Mouse (Mus musculus) gastrocnemius, postnatal 10 days (tissue): ENCODE results near the gene Cfap97. TPM values are rescaled to one million over a fixed set of nuclear protein-coding genes. Genes with fewer than 3 reads are reported as not detected.
A peak's percentile ranks its signal among the peaks of the same experiment; 100 is the strongest.
"Not testable (repeated sequence)": the region's sequence is repeated elsewhere in the genome, so short reads cannot be mapped to it uniquely, and the experiment has no call there.

Experiments
- DNase-seq: peaks from one replicate; pipeline ENCODE4 v3.0.0; 2021; ENCODE audit warnings: mixed read lengths
- microRNA-seq, 2 experiments: library from miRNA; unstranded; fragments of <30 nt; microRNA quantifications; one replicate each; pipeline ENCODE4 v1.2.0; 2021
- total RNA-seq, 2 experiments: library from RNA; stranded (reverse); gene quantifications; 2 replicates each; pipeline ENCODE4 v1.2.3; 2021

Cfap97 gene
- total RNA-seq, 2 experiments from 2014 or later, result 13.0 to 15.0 TPM

DNA sequence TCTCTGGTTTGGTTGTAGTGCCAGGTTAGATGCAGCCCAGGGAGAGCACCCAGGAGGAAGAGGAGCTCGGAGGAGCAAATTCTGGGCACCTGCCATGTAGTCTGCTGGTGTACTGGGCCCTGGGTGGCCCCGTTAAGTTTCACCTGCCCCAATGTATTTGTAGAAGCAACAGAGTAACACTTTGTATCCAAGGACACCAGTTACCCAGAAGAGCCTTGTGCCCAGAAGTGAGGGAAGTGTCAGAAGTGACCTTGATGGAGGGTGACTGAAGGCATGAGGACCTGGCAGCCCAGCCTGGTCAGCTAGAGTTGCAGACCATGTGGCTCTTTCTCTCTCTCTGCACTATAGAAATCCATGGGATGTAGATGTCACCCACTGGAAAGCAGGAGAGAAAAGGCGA, 69.0 kb downstream of the Cfap97 start:
- DNase-seq, result no peak

DNA sequence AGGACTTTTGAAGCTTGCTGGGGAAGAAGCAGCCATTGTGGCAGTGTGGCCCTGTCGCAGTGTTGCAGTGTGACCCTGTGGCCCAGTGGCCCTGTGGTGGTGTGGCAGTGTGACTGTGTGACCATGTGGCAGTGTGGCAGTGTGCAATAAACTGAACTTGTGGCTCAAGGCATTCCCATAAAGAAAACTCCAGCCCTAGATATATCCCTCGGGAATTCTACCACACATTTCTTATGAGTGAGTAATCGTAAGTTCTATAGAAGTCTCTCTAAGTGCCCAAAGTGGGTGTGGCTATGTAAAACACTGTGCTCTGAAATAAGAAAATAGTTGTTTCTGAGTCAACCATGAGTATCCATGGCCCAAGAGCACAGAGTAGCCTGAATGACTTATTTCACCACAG, 73.9 kb downstream of the Cfap97 start:
- no peak for DNase-seq

DNA sequence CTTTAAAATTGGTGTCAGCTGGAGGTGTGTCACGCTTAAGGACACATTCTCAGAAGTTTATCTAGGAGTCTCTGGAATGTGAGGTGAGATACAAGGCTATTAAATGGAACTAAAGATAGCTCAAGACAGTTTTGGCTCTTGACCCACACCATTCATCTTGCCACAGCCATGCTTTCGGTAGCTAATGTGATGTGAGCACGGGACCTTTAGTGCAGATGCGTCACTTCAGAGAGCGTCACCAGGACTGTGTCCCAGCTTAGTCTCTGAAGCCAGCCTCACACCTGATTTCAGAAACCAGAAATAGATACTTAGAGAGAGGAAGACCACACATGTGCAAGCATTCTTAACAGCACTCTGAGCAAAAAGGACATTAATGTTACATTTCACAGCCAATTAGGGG, 75.1 kb downstream of the Cfap97 start:
- DNase-seq, result no peak

DNA sequence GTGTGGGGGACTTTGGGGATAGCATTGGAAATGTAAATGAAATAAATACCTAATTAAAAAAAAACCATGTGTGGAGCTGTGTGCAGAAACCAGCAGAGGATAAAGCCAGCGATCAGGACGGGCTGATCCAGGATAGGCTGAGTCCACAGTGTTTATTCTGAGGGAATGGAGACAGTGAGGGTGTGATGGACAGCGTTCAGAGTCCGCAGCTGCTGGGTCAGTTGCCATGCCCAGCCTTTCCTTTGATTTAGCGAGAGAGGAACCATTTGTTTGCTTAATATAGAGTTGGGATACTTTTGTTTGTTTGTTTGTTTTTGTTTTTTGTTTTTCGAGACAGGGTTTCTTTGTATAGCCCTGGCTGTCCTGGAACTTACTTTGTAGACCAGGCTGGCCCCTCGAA, 80.4 kb downstream of the Cfap97 start:
- not testable (repeated sequence) for DNase-seq

DNA sequence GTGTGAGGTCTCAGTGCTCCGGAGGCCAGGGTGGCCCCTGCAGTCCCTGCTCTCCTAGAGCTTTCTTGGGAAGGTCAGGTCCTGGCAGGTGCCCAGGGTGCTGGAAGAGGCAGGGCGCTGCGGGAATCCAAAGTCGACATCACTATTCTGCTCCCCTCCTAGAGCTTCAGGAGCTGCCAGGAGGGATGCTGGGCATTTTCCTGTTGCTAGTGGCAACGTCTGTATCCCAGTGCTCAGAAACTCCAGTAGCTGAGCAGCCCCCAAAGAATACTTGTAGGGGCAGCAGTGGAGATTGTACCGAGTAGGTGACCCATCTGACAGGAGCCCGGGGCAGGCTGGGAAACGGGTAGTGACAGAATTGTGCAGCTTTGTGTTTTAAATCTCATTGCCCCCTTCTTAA, 81.2 kb downstream of the Cfap97 start:
- peak; percentile 26 for DNase-seq

DNA sequence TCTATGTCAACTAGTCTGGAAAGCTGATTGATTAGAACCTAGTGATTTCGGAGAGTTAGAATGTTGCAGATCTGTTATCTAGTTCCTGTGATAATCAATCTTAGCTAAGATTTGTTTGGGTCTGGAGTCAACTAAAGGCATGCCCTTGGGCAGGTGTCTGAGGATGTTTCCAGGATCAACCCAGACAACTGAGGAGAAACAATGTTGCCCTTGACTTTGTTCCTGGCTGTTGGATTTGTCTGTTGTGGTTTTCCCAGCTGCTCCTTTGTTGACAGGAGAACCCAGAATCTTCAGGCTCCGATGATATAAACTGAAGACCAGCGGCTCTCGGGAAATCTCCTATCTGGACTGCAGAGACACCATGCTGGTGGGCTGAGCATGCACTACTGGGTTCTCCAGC, 83.2 kb downstream of the Cfap97 start:
- DNase-seq, result no peak

DNA sequence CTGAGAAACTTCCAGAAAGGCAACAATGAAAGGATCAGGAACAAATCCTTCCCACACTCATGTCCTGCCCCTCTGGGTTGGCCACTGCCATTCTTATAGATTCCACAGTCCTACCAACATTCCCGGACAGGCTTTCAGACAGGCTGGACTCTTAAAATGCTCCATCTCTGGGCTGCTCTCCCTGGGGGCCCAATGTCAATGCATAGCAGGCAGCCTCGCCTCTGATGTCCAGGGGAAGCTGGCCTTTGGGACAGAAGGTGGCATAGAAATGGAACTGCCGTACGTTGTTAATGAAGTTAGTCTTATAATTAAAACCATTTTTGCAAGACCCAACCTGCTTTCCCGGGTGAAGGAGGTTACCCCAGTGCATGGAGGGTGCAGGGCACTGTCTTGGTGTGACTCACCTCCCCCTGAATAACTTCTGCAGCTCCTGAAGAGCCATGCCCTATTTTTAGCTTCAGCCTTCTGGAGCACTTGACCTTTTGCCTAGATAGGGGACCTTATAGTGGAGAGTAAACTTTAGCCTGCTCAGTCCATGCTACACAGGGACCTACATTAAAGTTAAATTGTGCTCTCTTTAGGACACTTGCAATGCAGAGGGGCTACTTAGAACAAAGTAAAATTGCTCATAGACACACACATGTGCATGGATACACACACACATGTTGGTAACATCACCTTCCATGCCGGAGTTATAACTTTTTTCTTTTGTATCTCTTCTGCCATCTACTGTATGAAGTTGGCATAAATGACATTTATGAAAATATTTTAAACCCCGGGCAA, 85.1 kb downstream of the Cfap97 start:
- no peak for DNase-seq

DNA sequence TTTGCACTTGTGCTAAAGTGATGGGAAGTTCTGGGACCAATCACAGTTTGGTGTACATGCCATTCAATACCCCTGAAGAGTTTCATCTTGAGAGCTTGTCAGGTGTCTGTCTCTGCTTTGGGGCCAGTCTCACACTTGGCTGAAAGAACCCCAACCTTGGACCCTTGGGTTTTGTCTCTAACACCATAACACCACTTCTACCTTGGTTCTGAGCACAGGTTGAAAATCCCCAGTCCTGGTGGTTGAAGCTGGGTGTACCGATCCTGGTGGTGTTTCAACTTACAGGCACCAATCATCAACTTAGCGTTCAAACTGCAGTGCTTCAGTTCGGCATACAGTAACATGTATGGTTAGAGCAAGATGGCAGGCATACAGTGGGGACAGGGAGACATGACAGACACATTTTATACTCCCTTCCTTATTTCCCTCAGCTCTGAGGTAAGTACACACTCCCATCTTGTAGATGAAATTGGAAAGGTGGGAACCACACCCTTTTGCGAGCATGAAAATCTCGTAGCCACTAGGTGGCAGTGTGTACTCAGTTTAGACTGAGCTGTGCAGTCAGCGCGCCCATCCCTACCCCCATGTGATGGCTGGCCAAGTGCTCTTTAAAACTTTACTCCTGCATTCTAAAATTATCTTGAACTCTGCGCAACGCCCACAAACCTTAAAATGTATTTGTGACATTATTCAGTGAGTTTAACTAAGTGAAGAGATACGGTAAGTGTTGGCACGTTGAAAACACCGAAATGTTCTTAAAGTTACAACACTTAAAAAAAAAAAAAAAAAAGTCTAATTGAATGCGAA, 90.2 kb downstream of the Cfap97 start:
- DNase-seq, result peak; percentile 81

DNA sequence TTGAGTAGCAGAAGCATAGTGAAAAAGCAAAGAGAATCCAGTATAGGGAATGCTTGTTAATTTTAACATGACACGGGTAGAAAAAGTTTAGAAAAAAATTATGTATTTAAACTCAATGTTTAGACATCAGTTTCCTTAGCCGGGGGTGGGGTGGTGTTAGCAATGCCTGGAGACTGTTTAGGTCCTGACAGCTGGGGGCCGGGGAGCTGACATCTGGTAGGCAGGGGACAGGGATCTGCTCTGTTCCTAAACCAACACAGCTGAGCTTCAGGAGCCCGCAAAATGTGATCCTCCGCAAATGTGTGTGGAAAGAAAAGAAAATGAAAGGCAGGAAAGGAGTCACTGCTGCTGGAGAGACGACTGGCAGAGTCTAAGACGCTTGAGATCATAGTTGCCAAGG, 91.4 kb downstream of the Cfap97 start:
- DNase-seq, result no peak

Small RNAs within 50 kb of the gene (microRNA-seq; reads per million reads assigned to microRNA genes)
- 0 reads per million in 2 experiments for gene Gm23812

Other genes with a start within 250 kb of the Cfap97 start
- not detected for gene Ccdc110, start 217.2 kb upstream of the Cfap97 start, total RNA-seq
- under 1 TPM; 0.68 TPM for gene 1700029J07Rik, start 176.5 kb upstream of the Cfap97 start, total RNA-seq
- gene Ufsp2, start 176.2 kb upstream of the Cfap97 start, total RNA-seq, result 10 to 100 TPM; 37.2 to 37.8 TPM
- 1 to 10 TPM in 1 of 2 experiments, under 1 TPM in 1; 0.66 to 2.2 TPM for gene Lrp2bp, start 152.5 kb upstream of the Cfap97 start, total RNA-seq
- 1 to 10 TPM; 1.5 to 2.9 TPM for gene Ankrd37, start 146.1 kb upstream of the Cfap97 start, total RNA-seq
- 1 to 10 TPM; 7.7 to 9.5 TPM for gene Snx25, start 388 bp downstream of the Cfap97 start, total RNA-seq
- gene Slc25a4, start 59.5 kb downstream of the Cfap97 start, total RNA-seq, result 1,000 to 10,000 TPM; 2,072 to 2,481 TPM
- gene Helt, start 142.9 kb downstream of the Cfap97 start, total RNA-seq, result 1 to 10 TPM in 1 of 2 experiments, under 1 TPM in 1; 0.45 to 1.1 TPM